Mouse (Mus musculus): Measurements from ENCODE around the gene Grb2.

GRCm38 (mm10) chr11:115653194-115653593 is 55.2 kb downstream of the Grb2 start:
- TF ChIP-seq CTCF (conservative IDR thresholded peaks at IDR 0.05; ENCODE audit: insufficient read depth, insufficient read length, low read depth, low read length) (no peak), POLR2A (IDR thresholded peaks at IDR 0.05; ENCODE audit: low read depth, low read length) (no peak)
